Mouse (Mus musculus) duodenum, adult 2 months (tissue): ENCODE results near the gene Arhgap33. TPM values are rescaled to one million over a fixed set of nuclear protein-coding genes. Genes with fewer than 3 reads are reported as not detected.

ENCODE experiments used
- polyA plus RNA-seq: library from polyadenylated mRNA; depleted of rRNA; stranded (reverse); fragments of >200 nt; gene quantifications from 2 replicates; pipeline ENCODE4 v1.2.3, GENCODE M21; 2012; ENCODE audit warnings: low replicate concordance; rRNA removed

The Arhgap33 gene
- polyA plus RNA-seq: 10.8 and 15.1 TPM in 2 replicates

GRCm38 (mm10) chr7:30534633-30535577 is at the start of gene Arhgap33:
Arhgap33 (minus strand) TSS chr7:30535060.

GRCm38 (mm10) chr7:30564970-30565571 is 30.2 kb upstream of the Arhgap33 start, which contains the start of gene Igflr1:
Igflr1 (plus strand) TSS chr7:30565427.

GRCm38 (mm10) chr7:30563117-30563905 is 28.5 kb upstream of the Arhgap33 start, which contains the start of the genes U2af1l4, Gm49396 and Psenen:
U2af1l4 (plus strand) TSS chr7:30563301.
Gm49396 (plus strand) TSS chr7:30563344.
Psenen (minus strand) TSS chr7:30563627.

GRCm38 (mm10) chr7:30559443-30559954 is 24.6 kb upstream of the Arhgap33 start, which contains the start of gene Lin37:
Lin37 (minus strand) TSS chr7:30559838.

GRCm38 (mm10) chr7:30552102-30553020 is 17.5 kb upstream of the Arhgap33 start, which contains the start of the genes Hspb6 and Proser3:
Hspb6 (plus strand) TSS chr7:30552178.
Proser3 (minus strand) TSS chr7:30552299.

GRCm38 (mm10) chr7:30493401-30493931 is 41.4 kb downstream of the Arhgap33 start, which contains the start of gene Prodh2:
Prodh2 (plus strand) TSS chr7:30493622.

Other genes starting within 250 kb of the Arhgap33 start
- 3.8 and 4.8 TPM in 2 replicates for gene Clip3, start 243.3 kb downstream of the Arhgap33 start, polyA plus RNA-seq
- 154 and 160 TPM in 2 replicates for gene Alkbh6, start 226.3 kb downstream of the Arhgap33 start, polyA plus RNA-seq
- 9.8 and 29.1 TPM in 2 replicates for gene Syne4, start 220.3 kb downstream of the Arhgap33 start, polyA plus RNA-seq
- 1.2 and 2.4 TPM in 2 replicates for gene E130208F15Rik, start 213.3 kb downstream of the Arhgap33 start, polyA plus RNA-seq
- 32.9 and 60.3 TPM in 2 replicates for gene Sdhaf1, start 211.2 kb downstream of the Arhgap33 start, polyA plus RNA-seq
- 27.9 and 30.8 TPM in 2 replicates for gene Lrfn3, start 172.3 kb downstream of the Arhgap33 start, polyA plus RNA-seq
- gene Tyrobp, start 121.3 kb downstream of the Arhgap33 start, polyA plus RNA-seq: 49.1 and 124 TPM in 2 replicates
- gene Hcst, start 115.2 kb downstream of the Arhgap33 start, polyA plus RNA-seq: 11.5 and 53.7 TPM in 2 replicates
- gene Nfkbid, start 113.3 kb downstream of the Arhgap33 start, polyA plus RNA-seq: 5.3 and 8.6 TPM in 2 replicates
- 24.5 and 168 TPM in 2 replicates for gene Aplp1, start 89.5 kb downstream of the Arhgap33 start, polyA plus RNA-seq
- 0.39 TPM in 1 of 2 replicates, not detected in the other for gene Kirrel2, start 77.4 kb downstream of the Arhgap33 start, polyA plus RNA-seq
- gene Nphs1, start 76.7 kb downstream of the Arhgap33 start, polyA plus RNA-seq: 2.5 TPM in 1 of 2 replicates, not detected in the other
- gene Prodh2, start 41.4 kb downstream of the Arhgap33 start, polyA plus RNA-seq: 2.3 and 37.6 TPM in 2 replicates
- gene Hspb6, start 17.1 kb upstream of the Arhgap33 start, polyA plus RNA-seq: 56.3 and 114 TPM in 2 replicates
- 3.6 and 5.5 TPM in 2 replicates for gene Proser3, start 17.2 kb upstream of the Arhgap33 start, polyA plus RNA-seq
- gene Lin37, start 24.8 kb upstream of the Arhgap33 start, polyA plus RNA-seq: 28.6 and 40.9 TPM in 2 replicates
- gene U2af1l4, start 28.2 kb upstream of the Arhgap33 start, polyA plus RNA-seq: 56.6 and 64.2 TPM in 2 replicates
- gene Gm49396, start 28.3 kb upstream of the Arhgap33 start, polyA plus RNA-seq: 0.55 and 1.2 TPM in 2 replicates
- 105 and 155 TPM in 2 replicates for gene Psenen, start 28.6 kb upstream of the Arhgap33 start, polyA plus RNA-seq
- 12.6 and 14.4 TPM in 2 replicates for gene Igflr1, start 30.4 kb upstream of the Arhgap33 start, polyA plus RNA-seq
- 31.9 and 38.5 TPM in 2 replicates for gene Kmt2b, start 53.7 kb upstream of the Arhgap33 start, polyA plus RNA-seq
- 2.3 and 3.2 TPM in 2 replicates for gene Zbtb32, start 63.8 kb upstream of the Arhgap33 start, polyA plus RNA-seq
- 1.1 and 3.8 TPM in 2 replicates for gene Upk1a, start 77.8 kb upstream of the Arhgap33 start, polyA plus RNA-seq
- gene Cox6b1, start 91.1 kb upstream of the Arhgap33 start, polyA plus RNA-seq: 382 and 584 TPM in 2 replicates
- gene Etv2, start 100.8 kb upstream of the Arhgap33 start, polyA plus RNA-seq: not detected in 2 replicates
- gene Rbm42, start 115.3 kb upstream of the Arhgap33 start, polyA plus RNA-seq: 73.7 and 104 TPM in 2 replicates
- gene Haus5, start 129.9 kb upstream of the Arhgap33 start, polyA plus RNA-seq: 4.7 and 7.0 TPM in 2 replicates
- not detected in 2 replicates for gene Pmis2, start 136.5 kb upstream of the Arhgap33 start, polyA plus RNA-seq
- gene 2200002J24Rik, start 163.9 kb upstream of the Arhgap33 start, polyA plus RNA-seq: 10.2 and 19.1 TPM in 2 replicates
- 0.88 and 2.5 TPM in 2 replicates for gene Atp4a, start 177.1 kb upstream of the Arhgap33 start, polyA plus RNA-seq
- gene Tmem147, start 194.5 kb upstream of the Arhgap33 start, polyA plus RNA-seq: 237 and 269 TPM in 2 replicates
- gene Gapdhs, start 208.6 kb upstream of the Arhgap33 start, polyA plus RNA-seq: not detected in 2 replicates
- gene Sbsn, start 216.4 kb upstream of the Arhgap33 start, polyA plus RNA-seq: 0.18 and 0.44 TPM in 2 replicates
- 1.8 and 2.2 TPM in 2 replicates for gene Dmkn, start 228.7 kb upstream of the Arhgap33 start, polyA plus RNA-seq